Mouse (Mus musculus): Measurements from ENCODE around the gene Plcl1.

Plcl1 gene

DNA sequence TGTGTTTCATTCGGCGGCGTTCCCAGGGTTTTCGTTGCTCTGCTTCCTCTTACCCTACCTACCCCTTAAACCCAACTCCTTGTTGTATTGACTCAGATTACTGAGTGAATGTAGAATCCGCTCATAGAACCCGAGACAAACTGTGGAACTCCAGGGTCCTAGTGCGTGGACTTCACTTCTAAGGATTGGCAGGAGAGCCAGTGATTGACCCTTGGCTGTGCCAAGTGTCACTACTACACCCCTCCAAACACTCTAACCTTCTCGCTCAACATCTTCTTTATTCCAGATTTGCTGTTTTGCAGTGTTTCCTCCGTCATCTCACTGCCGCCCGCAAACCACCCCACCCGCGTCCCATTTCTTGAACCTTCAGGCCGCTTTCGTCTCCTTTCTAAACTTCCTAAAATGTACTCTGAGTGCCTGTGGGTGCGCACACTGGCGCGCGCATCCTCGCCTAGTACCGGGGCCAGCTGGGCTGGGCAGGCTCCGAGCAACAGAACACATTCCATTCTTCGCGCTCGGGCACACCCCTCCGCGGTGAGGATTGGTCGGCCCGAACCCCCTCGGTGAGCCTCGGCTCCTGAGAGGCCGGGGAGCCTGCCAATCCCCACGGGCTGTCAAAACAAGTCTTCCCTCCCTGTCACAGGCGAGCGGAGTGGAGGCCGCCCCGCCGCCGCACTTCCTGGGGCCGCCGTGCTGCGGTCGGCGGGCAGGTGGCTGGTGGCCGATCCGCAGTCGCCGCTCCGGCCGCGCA, at the start of gene Plcl1:
Plcl1 (plus strand) TSS at position 650 of the 751 bp plus-strand sequence.
- peak; percentile 99 for DNase-seq (ENCODE audit: low read depth, low spot score)

DNA sequence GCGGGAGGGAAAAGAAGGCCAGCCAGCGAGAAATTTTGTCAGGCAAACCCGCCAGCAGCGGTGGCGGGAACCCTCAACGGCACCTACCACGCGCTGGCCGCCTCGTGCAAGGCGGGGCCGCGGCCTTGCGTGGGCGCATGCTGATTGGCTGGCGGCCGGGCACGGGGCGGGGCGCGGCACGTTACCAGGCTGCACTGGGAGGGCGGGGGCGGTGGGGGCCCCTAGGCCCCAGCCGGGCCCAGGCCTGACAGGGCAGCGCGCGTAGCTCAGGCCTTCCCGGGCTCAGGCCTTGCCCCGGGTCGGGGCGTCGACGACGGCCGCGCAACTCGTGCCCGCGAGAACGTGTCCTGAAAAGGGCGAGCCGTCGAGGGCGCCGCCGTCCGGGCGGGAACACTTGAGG, 43.1 kb upstream of the Plcl1 start:
- DNase-seq (ENCODE audit: low read depth, low spot score), result no peak

DNA sequence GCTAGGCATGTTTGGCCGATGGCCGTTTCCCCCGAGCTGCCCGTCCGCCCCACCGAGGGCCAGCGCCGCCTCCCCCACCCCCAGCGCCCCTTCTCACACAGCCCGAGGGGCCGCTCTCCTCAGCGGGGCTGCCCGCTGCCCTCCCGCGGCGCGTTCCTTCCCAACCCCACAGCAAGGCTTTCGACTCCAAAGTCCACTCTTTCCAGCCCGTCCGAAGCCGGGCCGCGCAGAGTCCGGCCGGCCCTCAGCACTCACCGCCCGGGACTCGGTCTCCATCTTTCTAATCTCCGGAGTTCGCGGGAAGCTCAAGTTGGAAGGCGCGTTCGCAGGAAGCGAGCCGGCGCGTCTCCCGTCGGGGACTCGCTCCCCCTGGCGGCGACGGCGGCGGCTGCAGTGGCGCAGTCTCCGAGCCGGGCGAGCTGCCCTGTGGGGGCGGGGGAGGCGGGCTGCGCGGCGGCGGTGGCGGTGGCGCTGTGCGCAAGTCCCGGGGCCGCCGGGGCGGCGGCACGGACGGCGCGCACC, 42.6 kb upstream of the Plcl1 start, which contains the start of gene Boll:
Boll (minus strand) TSS at position 426 of the 522 bp plus-strand sequence.
- peak; percentile 33 for DNase-seq (ENCODE audit: low read depth, low spot score)

DNA sequence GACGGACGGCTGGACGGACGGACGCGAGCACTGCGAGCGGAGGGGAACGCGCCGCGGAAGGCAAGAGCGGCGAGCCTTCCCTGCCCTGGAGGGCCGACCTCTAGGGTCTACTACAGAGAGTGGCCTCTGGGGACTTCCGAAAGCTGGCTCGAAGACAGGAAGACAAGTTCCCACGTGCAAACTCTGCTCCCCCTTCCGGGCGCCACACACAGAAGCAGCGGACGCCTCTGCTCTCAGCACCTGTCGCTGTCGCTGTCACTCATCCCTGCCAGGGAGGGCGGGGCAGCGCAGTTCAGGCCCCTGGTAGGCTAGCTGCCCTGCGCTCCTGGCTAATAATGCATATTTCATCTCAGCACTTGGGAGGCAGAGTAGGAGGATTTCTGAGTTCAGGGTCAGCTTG, 42.1 kb upstream of the Plcl1 start:
- DNase-seq (ENCODE audit: low read depth, low spot score), result peak; percentile 17

DNA sequence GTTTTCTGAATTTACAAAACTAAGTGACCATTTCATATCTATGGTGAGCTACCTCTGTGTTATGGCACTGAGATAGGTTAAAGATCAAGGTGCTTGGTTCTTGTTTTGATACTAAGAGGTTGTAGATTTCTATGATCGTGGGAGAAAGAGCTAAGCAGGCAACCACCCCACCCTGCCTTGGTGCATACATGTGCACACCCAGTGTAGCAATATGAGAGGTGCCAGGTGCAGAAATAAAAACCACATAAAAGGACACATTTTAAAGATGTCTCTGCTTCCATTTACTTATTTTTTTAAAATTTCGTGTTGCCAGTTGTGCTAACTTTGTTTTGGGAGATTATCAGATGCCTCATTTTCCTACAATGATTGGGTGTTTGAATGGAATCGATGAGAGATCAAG, 33.1 kb upstream of the Plcl1 start:
- no peak for DNase-seq (ENCODE audit: low read depth, low spot score)

DNA sequence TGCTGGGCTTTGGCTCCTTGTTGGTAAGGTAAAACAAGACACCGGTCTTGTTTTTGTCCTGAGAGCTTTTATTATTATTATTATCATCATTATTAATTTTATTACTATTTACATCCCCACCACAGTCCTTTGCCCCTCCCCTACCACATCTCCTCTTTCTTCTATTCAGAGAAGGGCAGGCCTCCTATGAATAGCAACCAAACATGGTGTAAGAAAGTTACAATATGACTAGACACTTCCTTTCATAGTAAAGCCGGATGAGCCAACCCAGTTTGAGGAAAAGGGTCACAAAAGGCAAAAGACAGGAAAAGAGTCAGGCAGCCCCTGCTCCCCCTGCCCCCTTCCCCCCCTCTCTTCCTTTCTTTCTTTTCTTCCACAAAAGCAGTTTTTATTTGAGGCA, 25.2 kb upstream of the Plcl1 start:
- no peak for DNase-seq (ENCODE audit: low read depth, low spot score)

DNA sequence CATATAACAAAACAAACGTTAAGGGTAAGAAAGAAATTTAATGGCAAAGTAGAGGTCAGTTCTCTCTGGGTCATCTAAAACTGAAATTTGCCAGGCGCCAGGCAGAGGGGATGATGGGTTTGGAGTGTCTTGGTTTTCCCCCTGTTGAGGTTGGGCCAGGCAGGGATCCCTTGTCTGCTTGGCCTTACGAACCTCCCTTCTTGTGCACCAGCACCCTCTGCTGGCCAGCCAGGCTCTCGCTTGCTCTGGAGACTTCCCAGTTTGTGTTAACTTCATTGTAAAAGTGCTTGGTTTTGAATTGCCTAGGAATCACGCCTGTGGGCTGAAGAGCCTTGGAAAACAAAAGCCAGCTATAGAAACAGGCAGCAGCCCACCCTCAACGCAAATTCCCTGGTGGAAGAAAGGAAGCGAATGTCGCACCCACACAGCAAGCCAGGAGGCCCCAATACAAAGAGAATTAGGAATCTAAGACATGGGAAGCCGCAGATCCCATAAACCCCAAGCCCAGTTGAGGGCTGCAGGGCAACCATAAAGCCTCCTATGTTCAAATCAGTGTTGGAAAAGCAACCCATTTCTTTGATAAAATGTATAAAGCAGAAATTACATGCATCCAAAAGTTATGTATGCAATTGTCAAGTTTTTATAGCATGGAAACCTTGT, 22.5 kb upstream of the Plcl1 start:
- DNase-seq (ENCODE audit: low read depth, low spot score), result peak; percentile 90

DNA sequence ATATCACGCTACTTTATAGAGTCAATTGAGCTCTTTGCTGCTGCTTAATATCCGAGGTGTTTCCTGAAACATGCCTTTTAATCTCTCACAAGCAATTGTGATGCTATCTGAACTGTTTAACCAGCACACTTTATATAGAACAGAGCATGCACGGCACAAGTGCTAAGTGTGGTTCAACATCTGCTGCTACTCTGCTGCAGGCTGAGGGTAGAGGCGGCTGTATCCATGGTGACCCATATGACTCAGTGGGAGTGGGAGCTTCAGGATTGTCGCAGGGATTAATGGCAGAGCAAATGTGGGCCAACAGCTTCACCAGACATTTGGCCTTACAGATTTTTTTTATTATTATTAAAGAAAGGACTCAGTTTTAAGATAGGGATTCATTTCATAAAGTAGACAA, 5.8 kb upstream of the Plcl1 start:
- DNase-seq (ENCODE audit: low read depth, low spot score), result peak; percentile 88

DNA sequence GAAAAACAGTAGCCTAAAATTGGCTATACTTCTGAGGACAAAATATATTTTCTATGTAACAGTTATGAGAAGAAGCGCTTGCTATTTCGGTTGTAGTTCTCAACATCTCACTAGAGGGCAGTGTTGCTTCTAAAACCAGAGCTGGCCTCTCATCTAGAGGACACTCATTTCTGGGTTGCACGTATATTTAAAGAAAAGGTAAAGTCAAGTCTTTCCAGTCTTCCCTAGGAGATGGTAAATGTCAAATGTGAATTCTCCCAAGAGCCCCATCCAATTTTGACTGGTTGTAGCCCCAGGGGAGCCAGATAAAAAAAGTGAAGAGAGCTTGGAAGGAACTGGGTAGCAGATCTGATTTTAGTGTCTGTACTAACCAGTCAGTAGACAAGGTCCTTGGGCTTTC, 1.3 kb upstream of the Plcl1 start:
- DNase-seq (ENCODE audit: low read depth, low spot score), result peak; percentile 90

DNA sequence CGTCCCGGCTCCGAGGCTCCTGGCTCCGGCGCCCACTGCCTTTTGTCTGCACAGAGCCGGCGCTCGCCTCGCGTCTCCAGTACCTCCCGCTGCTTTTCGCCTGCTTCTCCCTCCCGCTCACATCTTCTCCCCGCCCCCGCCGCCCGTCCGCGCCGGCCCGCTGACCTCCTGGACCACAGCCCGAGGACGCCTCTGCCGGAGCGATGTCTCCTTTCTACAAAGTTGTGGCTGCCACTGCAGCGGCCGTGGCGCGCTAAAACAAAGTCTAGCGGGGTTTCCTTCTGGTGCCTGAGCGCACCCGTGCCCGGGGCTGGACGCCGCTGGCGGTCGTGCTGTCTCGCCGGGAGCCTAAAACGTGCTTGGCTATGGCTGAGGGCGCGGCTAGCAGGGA, 297 bp downstream of the Plcl1 start:
- DNase-seq (ENCODE audit: low read depth, low spot score), result no peak

DNA sequence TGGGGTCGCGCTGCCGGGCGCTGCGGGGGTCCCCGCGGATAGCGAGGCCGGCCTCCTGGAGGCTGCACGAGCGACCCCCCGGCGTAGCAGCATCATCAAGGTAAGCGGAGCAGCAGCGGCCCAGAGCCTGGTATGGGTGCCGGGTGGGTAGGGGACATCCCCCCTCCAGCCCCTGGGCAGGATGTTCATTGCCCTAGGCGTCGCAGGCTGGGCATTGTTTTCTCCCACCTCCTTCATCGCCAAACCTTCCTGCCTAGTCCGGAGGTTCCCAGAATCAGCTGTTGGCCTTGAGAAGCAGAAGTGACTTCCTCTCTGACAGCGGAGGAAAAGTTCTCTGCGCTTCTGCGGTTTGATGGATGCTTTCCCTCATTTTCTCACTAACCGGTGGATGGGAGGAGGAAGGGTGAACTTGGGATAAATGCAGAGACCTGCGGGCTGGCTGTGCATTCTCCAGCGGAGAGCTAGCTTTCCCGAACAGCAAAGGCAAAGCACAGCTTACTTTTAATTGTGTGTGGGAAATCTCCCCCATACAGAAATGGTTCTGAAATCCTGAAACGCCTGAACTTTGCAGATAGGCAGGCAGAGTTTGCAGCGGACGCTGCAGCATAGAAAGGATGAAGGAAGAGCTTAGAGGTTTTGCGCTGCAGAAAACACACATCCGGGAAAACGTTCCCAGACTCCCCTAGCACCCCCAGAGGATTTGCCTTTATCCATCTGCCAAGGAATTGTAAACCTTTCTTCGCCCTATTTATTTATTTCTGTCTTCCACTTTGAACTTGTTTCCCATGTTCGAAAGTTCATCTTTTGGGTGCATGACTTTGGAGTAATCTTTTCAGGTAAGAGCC, 1.0 kb downstream of the Plcl1 start:
- peak; percentile 61 for DNase-seq (ENCODE audit: low read depth, low spot score)

DNA sequence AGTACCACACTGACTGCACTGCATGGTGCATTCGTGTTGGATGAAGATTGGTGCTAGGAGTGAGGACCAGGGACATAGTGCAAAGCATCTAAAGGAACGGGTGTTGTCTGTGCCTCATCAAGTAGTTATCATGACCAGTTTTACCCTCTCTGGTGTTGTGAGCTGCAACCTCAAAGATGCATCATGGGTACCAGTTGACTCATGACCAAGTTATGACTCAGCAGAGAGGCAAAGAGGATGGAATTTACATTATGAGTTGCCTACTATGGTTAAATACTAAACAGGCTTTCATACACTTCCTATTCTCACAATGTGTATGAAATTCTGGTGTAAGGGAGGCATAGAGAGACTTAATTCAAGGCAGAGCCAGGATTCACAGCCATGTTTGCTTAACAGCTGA, 4.9 kb downstream of the Plcl1 start:
- peak; percentile 16 for DNase-seq (ENCODE audit: low read depth, low spot score)

DNA sequence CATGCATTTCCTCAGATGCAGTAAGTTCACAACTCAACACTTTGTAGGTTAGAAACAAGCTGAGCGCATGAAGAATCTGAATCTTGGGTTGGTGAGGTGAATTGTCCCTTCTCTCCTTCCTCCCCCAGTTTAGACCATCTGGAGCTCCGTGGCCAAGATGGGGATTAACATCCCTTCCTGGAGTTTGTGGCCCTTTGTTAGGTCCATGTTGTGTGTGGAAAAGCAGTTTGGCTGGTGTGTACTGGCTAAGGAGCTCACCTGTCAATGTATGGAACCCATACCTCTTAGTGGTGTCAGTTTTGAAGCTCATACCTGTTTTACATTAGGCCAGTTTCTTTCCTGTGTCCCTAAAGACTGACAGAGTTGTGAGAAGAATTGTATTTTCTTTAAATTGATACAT, 5.4 kb downstream of the Plcl1 start:
- DNase-seq (ENCODE audit: low read depth, low spot score), result no peak

DNA sequence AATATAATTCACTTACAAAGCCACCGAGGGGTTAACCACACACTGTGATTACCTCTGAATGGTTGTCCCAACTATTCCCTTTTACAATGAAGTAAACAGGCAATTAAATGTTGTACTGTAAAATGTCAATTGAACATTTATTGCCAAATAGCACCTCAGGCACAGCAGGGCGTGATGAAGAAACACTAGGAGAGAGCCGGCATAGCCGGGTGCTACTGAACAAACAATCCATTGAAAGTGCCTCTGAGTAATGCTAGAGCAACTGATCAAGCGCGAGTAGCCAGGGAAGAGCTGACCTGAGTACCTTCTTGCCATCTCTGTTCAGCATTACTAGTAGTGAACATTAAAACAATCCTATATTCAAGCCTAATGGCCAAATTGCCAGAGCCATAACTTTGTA, 6.8 kb downstream of the Plcl1 start:
- DNase-seq (ENCODE audit: low read depth, low spot score), result no peak

DNA sequence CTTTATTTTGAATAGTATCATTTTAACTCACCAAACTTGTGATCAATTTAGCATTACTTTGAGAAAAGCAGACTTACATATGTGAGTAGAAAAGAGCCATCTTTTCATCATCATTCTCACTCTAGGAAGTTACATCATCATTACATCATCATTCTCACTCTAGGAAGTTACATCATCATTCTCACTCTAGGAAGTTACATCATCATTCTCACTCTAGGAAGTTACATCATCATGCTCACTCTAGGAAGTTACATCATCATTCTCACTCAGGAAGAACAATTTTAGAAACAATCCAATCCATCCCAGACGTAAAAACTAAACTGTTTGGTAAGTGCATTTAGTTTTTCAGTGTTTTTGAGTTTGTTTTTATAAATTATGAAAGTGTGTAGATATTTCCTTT, 7.8 kb downstream of the Plcl1 start:
- no peak for DNase-seq (ENCODE audit: low read depth, low spot score)

DNA sequence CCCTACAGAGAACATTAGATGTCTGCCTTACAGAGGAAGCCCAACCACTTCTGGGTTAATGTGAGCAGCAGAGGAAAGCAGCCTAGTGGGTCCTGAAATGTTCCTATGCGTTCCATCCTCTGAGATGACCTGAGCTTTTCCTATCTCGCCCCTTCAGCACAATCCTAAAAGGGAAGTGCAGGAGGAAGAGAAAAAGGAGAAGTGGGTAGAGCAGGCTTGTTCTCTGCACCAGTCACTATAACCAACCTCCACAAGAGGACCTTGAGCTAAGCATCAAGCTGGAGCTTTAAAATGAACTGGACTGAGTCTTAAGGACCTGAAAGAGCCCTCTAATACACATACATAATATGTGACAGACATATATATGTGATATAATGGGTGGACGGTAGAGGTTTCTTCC, 13.2 kb downstream of the Plcl1 start:
- no peak for DNase-seq (ENCODE audit: low read depth, low spot score)

DNA sequence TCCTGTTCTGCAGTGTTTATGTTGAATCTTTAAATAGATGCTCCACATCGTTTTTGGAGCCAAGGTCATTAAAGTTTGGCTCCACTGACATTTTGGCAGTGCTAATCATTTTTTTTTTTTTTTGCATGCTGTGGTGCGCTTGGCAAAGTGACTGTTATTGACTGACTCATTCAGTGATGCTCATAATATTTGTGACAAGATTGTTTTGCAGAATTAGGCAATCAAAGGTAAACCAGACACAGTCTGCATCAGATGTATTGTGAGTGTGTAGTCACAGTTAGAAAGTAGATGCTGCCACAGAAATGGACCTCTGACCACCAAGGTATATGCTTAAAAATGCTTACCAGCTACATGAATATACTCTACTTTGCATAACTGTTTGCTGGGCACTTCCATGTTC, 21.9 kb downstream of the Plcl1 start:
- no peak for DNase-seq (ENCODE audit: low read depth, low spot score)

DNA sequence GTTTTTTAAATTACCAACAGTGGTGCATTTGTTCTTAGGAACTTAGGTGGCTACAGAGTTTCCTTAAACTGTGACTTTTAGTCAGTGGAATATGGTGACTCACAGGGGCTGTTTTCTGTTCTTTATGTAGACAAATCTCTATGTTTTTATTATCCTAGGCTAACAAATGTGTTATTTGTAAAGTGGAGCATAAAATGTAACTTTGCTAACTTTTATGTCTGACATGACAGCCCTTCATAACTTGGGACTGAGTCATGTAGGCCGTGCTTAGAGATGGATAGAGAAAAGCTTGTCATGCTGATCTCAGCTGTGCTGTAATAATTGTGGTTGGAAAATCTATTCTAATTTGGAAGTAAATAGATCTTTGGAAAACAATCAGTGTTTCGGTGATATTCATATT, 23.3 kb downstream of the Plcl1 start:
- no peak for DNase-seq (ENCODE audit: low read depth, low spot score)

DNA sequence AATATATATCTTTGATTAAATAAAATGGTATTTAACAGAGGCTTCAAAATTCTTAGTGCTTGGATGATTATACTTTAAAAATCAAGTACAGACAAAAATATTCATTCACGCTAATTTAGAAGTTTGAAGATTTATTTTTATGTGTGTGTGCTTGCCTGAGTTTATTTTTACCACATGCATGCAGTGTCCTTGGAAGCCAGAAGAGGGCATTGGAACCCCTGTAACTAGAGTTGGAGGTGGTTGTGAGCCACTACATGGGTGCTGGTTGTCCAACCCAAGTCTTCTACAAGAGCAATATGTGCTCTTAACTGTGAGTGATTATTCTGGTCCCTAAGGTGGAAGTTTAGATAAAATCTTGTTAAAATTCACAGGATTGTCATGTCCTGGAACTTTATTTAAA, 24.0 kb downstream of the Plcl1 start:
- DNase-seq (ENCODE audit: low read depth, low spot score), result no peak

DNA sequence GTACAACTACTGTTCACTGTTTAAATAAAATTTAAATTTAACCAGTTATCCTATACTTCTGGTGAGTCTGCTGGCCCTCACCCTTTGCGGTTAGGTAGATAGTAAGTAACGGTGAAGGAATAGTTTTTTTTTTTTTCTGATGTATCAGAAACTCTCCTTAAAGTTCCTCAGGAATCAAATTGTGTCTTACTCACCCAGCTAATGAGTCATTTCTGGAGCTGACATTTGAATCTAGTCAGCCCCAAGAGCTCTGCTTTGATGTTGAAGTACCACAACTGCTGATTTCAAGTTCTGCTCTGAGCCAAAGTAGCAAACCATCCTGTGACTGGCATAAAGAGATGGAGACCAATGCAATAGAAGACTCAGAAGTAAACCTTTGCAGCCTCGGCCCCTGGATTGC, 24.9 kb downstream of the Plcl1 start:
- DNase-seq (ENCODE audit: low read depth, low spot score), result peak; percentile 54

DNA sequence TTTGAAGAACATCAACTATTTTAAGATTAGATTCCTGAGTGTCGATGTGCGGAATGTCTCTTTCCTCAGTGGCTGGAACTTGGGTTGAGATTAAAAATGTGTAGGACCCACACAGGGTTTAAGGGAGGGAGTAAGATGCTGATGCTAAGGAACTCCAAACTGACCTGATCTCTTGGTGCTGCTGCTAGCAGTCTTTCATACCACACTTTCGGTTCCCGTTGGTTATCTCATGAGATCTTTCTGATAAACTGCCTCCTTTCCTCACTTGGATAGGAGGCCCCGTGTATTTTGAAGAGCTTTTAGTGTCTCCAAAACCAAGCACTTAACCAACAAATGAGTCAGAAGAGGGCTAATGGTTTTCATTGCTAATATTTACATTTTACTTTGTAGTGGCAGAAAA, 30.9 kb downstream of the Plcl1 start:
- DNase-seq (ENCODE audit: low read depth, low spot score), result no peak

DNA sequence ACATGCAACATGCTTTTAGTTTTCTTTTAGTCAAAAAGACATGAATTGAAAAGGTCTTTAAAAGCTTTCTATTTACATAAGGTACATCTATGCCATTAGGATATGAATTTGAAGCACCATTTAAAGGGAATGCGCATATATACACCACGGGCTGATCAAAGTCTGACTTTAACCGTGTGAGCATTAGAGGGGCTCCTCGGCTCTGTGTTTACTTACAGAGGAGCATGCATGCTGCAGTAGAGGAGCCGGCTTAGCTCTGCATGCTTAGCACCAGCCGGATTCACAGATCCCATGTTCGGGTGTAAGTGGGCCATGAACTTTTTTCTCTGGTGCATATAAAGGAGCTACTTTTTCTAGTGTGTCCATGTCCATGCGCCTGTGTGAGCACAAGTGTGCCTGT, 31.4 kb downstream of the Plcl1 start:
- no peak for DNase-seq (ENCODE audit: low read depth, low spot score)

All from brain, adult 2 months (tissue).